Mouse (Mus musculus) liver, embryonic 11.5 days (tissue): ENCODE data around the gene Tgoln1. TPM values are rescaled to one million over a fixed set of nuclear protein-coding genes. Genes with fewer than 3 reads are reported as not detected.

Experiments used
- ATAC-seq: fragments of 200-750 bp; cut with Nextera tagmentation; replicated peaks from 2 replicates; pipeline ENCODE4 v1.8.0; 2017; ENCODE audit warnings: moderate number of reproducible peaks, mild to moderate bottlenecking, moderate TSS enrichment, moderate library complexity; ENCODE audit not compliant: low FRiP score
- DNase-seq: peaks from one replicate; pipeline ENCODE4 v3.0.0-alpha.2; 2017; ENCODE audit warnings: low spot score
- H3K27ac ChIP-seq: fragments of 300-500 bp; sonication (generic); 2 replicates; pipeline ENCODE4 v1.5.1; 2014; ENCODE audit warnings: mild to moderate bottlenecking, low read depth, low read length, control low read depth
- H3K27me3 ChIP-seq: fragments of 300-500 bp; sonication (generic); replicated peaks from 2 replicates; pipeline ENCODE4 v1.6.1; 2014; ENCODE audit warnings: low read length, mixed read lengths; ENCODE audit not compliant: control insufficient read depth, insufficient read depth
- H3K36me3 ChIP-seq: fragments of 300-500 bp; sonication (generic); 2 replicates; pipeline ENCODE4 v1.6.1; 2014; ENCODE audit warnings: mild to moderate bottlenecking, low read length, moderate library complexity, mixed read lengths; ENCODE audit not compliant: control insufficient read depth, insufficient read depth
- H3K4me1 ChIP-seq: fragments of 300-500 bp; sonication (generic); replicated peaks from 2 replicates; pipeline ENCODE4 v1.6.1; 2014; ENCODE audit warnings: low read length, mixed read lengths; ENCODE audit not compliant: control insufficient read depth, insufficient read depth
- H3K4me2 ChIP-seq: fragments of 300-500 bp; sonication (generic); 2 replicates; pipeline ENCODE4 v1.6.1; 2014; ENCODE audit warnings: mild to moderate bottlenecking, control low read depth, moderate library complexity
- H3K4me3 ChIP-seq: fragments of 300-500 bp; sonication (generic); 2 replicates; pipeline ENCODE4 v1.5.1; 2014; ENCODE audit warnings: low read depth, low read length, control low read depth
- H3K9ac ChIP-seq: fragments of 300-500 bp; sonication (generic); 2 replicates; pipeline ENCODE4 v1.6.1; 2014; ENCODE audit warnings: low read depth, low read length, control low read depth
- H3K9me3 ChIP-seq: fragments of 300-500 bp; sonication (generic); 2 replicates; pipeline ENCODE4 v1.6.1; 2016; ENCODE audit warnings: low read length, inconsistent platforms, mixed read lengths; ENCODE audit not compliant: control insufficient read depth
- WGBS: fragments of 180-500 bp; shearing (Covaris S2); extraction: QIAGEN DNeasy Blood & Tissue Kit; methylation state at CpG from one replicate; pipeline ENCODE4 v1.1.7; 2014; 5-methylcytosine and 5-hydroxymethylcytosine counted together
- polyA plus RNA-seq: library from polyadenylated mRNA; unstranded; fragments of >200 nt; fragmentation: Nextera tagmentation; extraction: Ambion mirVana; gene quantifications from 2 replicates; pipeline ENCODE4 v1.2.1, GENCODE M21; 2014

Tgoln1 gene
- 28.4 and 30.3 TPM in 2 replicates for polyA plus RNA-seq

GRCm38 (mm10) chr6:72616643-72617288 is at the start of gene Tgoln1:
Gene Tgoln1, minus strand, starts transcription at chr6:72617000.
- H3K9me3 ChIP-seq = no peaks in the 10 kb centered on the region
- peaks cover 6% of the 10 kb centered on the region for H3K36me3 ChIP-seq
- peak within 1 kb of the TSS; percentile 66 for H3K27ac ChIP-seq
- H3K4me3 ChIP-seq = peak within 1 kb of the TSS; percentile 90
- ATAC-seq = peak; percentile 93
- peaks cover 30% of the 10 kb centered on the region for H3K4me1 ChIP-seq
- DNase-seq = peak; percentile 92
- peak within 1 kb of the TSS; percentile 97 for H3K4me2 ChIP-seq
- peak within 1 kb of the TSS; percentile 80 for H3K9ac ChIP-seq
- under 1% methylated on average over 41 of the region's 41 CpGs for WGBS
- H3K27me3 ChIP-seq = no peaks in the 10 kb centered on the region

GRCm38 (mm10) chr6:72664290-72664689 is 47.5 kb upstream of the Tgoln1 start:
- no peaks in the 10 kb centered on the region for H3K27me3 ChIP-seq
- H3K36me3 ChIP-seq = no peaks in the 10 kb centered on the region
- no peak overlapping the region for H3K9ac ChIP-seq
- H3K27ac ChIP-seq = 0 out of 2 replicates have a peak overlapping the region, but pooled peaks have one; percentile 19
- DNase-seq = no peak
- 44% methylated on average over 8 of the region's 8 CpGs for WGBS
- H3K4me2 ChIP-seq = no peak overlapping the region
- ATAC-seq = no peak
- H3K4me1 ChIP-seq = peaks cover 18% of the 10 kb centered on the region
- no peak overlapping the region for H3K4me3 ChIP-seq
- H3K9me3 ChIP-seq = no peaks in the 10 kb centered on the region

GRCm38 (mm10) chr6:72663000-72663399 is 46.2 kb upstream of the Tgoln1 start:
- no peaks in the 10 kb centered on the region for H3K9me3 ChIP-seq
- H3K27me3 ChIP-seq = no peaks in the 10 kb centered on the region
- WGBS = 9% methylated on average over 1 of the region's 1 CpGs
- H3K27ac ChIP-seq = peak overlapping the region; percentile 28; the same call in 1 of the 2 replicates
- H3K9ac ChIP-seq = no peak overlapping the region
- peaks cover 18% of the 10 kb centered on the region for H3K4me1 ChIP-seq
- no peak for DNase-seq
- no peak overlapping the region for H3K4me3 ChIP-seq
- ATAC-seq = peak; percentile 29; the same call in 1 of the 2 replicates
- no peaks in the 10 kb centered on the region for H3K36me3 ChIP-seq
- H3K4me2 ChIP-seq = no peak overlapping the region

GRCm38 (mm10) chr6:72660391-72660720 is 43.6 kb upstream of the Tgoln1 start:
- no peak for ATAC-seq

GRCm38 (mm10) chr6:72659717-72660390 is 43.1 kb upstream of the Tgoln1 start:
- 50% methylated on average over 8 of the region's 8 CpGs for WGBS
- H3K9ac ChIP-seq = no peak overlapping the region
- H3K4me1 ChIP-seq = peaks cover 27% of the 10 kb centered on the region
- H3K9me3 ChIP-seq = no peaks in the 10 kb centered on the region
- no peak for ATAC-seq
- no peaks in the 10 kb centered on the region for H3K27me3 ChIP-seq
- no peak overlapping the region for H3K4me2 ChIP-seq
- H3K36me3 ChIP-seq = no peaks in the 10 kb centered on the region
- H3K4me3 ChIP-seq = no peak overlapping the region
- no peak overlapping the region for H3K27ac ChIP-seq
- no peak for DNase-seq

More at GRCm38 (mm10) chr6:72660391-72660720, 43.6 kb upstream of the Tgoln1 start:
- Histone ChIP-seq H3K4me1 (peaks cover 27% of the 10 kb centered on the region), H3K9ac (no peak overlapping the region), H3K27ac (0 out of 2 replicates have a peak overlapping the region, but pooled peaks have one; percentile 19), H3K27me3 (no peaks in the 10 kb centered on the region), H3K36me3 (no peaks in the 10 kb centered on the region), H3K4me3 (no peak overlapping the region), H3K4me2 (no peak overlapping the region), H3K9me3 (no peaks in the 10 kb centered on the region)
- WGBS = 85% methylated on average over 6 of the region's 6 CpGs
- DNase-seq = no peak

GRCm38 (mm10) chr6:72658006-72658405 is 41.2 kb upstream of the Tgoln1 start:
- no peaks in the 10 kb centered on the region for H3K27me3 ChIP-seq
- H3K4me2 ChIP-seq = no peak overlapping the region
- WGBS = 44% methylated on average over 3 of the region's 3 CpGs
- no peaks in the 10 kb centered on the region for H3K9me3 ChIP-seq
- no peaks in the 10 kb centered on the region for H3K36me3 ChIP-seq
- no peak for DNase-seq
- no peak overlapping the region for H3K27ac ChIP-seq
- peaks cover 26% of the 10 kb centered on the region for H3K4me1 ChIP-seq
- H3K4me3 ChIP-seq = no peak overlapping the region
- ATAC-seq = no peak
- no peak overlapping the region for H3K9ac ChIP-seq

GRCm38 (mm10) chr6:72656053-72656442 is 39.2 kb upstream of the Tgoln1 start:
- Histone ChIP-seq H3K9me3 (no peaks in the 10 kb centered on the region), H3K4me2 (no peak overlapping the region), H3K4me3 (no peak overlapping the region), H3K27ac (peak overlapping the region; percentile 65), H3K36me3 (no peaks in the 10 kb centered on the region), H3K27me3 (no peaks in the 10 kb centered on the region), H3K9ac (no peak overlapping the region), H3K4me1 (peaks cover 20% of the 10 kb centered on the region)
- DNase-seq (no peak), ATAC-seq (no peak)
- WGBS = 80% methylated on average over 7 of the region's 7 CpGs

- no peaks in the 10 kb centered on the region for H3K9me3 ChIP-seq
- WGBS = 35% methylated on average over 20 of the region's 20 CpGs
- H3K4me1 ChIP-seq = peaks cover 16% of the 10 kb centered on the region
- no peaks in the 10 kb centered on the region for H3K36me3 ChIP-seq
- no peaks in the 10 kb centered on the region for H3K27me3 ChIP-seq
- no peak overlapping the region for H3K4me3 ChIP-seq
- H3K4me2 ChIP-seq = peak overlapping the region; percentile 45
- peak; percentile 63 for ATAC-seq
- no peak for DNase-seq
- peak overlapping the region; percentile 65 for H3K27ac ChIP-seq
- no peak overlapping the region for H3K9ac ChIP-seq
Observed at GRCm38 (mm10) chr6:72655309-72656052, 38.7 kb upstream of the Tgoln1 start.
